Mouse (Mus musculus) bone marrow, adult 2 months (tissue): Measurements from ENCODE around the gene Gadd45b.

Source experiments
- CTCF ChIP-seq: fragments of 200-500 bp; IDR thresholded peaks from 2 replicates; pipeline ENCODE4 v1.5.1; 2011; ENCODE audit warnings: low read length, control low read depth; ENCODE audit not compliant: control insufficient read depth, insufficient read depth
- POLR2A ChIP-seq: fragments of 200-500 bp; IDR thresholded peaks from 2 replicates; pipeline ENCODE4 v1.6.1; 2011; ENCODE audit warnings: low read depth, mild to moderate bottlenecking, control low read depth, low read length, borderline replicate concordance; ENCODE audit not compliant: control insufficient read depth

DNA sequence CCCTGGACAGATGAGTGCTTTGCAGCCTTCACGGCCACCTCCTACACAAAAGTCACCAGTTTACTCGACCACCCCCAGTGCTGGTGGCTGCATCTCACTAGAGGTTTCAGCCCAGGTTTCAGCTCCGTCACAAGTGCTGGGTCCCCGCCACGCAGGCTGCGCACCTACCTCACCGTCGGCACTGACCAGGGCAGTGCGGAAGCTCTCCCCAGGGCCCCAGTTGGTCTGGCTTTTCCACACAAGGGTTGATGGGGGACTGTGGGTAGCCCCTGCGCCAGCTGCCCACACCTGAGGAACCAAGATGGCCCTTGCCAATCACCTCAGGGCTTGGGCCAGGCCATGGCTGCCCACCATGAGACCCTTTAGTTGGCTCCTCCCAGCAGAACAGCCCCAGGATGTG lies 26.6 kb upstream of the Gadd45b start:
- TF ChIP-seq POLR2A = no peak
- no peak for TF ChIP-seq CTCF
